Mouse (Mus musculus): ENCODE data around the gene N6amt1.

DNA sequence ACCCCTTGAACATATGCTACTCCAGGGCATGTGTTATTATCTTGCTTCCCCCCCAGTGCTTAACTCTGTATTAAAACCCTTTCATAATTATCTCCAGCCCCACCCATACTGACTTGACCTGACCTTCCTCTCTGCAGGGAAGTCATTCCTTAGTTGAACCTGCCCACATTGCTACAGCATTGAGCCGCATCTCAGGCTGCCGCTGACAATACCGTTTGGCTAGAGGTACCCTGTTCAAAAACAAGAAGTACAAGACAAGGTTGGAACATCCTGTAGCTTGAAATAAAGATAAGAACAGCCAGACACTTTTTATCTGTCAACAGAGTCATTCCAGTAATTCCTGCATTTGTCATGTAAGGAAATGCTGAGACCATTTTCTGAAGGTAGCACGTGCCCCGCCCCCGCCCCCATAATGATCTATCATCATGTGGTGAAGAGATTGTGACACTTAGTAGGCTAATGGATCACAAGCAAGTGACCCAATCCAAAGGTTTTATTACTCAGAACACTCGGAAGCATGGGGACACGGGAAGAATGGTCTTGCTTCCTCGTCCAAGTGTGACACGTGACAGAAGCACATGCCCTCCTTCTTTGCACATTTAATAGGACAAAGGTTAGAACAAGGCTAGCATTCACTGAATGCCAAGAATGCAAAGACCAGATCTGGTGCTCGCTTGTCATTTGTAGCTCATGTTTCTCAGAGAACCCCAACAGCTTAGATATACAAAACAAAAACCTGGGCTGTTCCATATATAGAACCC lies 48.6 kb upstream of the N6amt1 start:
- TF ChIP-seq GATA1 (IDR thresholded peaks at IDR 0.05; ENCODE audit: borderline replicate concordance, low read length) (no peak), FLI1 (IDR thresholded peaks at IDR 0.05; ENCODE audit: low read length) (no peak)

Data from megakaryocyte, embryonic 14.5 days (primary cell).